Mouse (Mus musculus) thymus, adult 2 months (tissue): ENCODE data around the gene Uox. TPM values are rescaled to one million over a fixed set of nuclear protein-coding genes. Genes with fewer than 3 reads are reported as not detected.

Source experiments
- DNase-seq: peaks from one replicate; pipeline ENCODE4 v3.0.0; 2021
- H3K27ac ChIP-seq: fragments of 200-500 bp; 2 replicates; pipeline ENCODE4 v1.5.1; 2012; ENCODE audit warnings: low read length, control low read depth; ENCODE audit not compliant: control insufficient read depth, insufficient read depth
- H3K27me3 ChIP-seq: fragments of 200-500 bp; 2 replicates; pipeline ENCODE4 v1.6.1; 2012; ENCODE audit warnings: mild to moderate bottlenecking, low read length, moderate library complexity, mixed read lengths; ENCODE audit not compliant: control insufficient read depth, insufficient read depth
- H3K36me3 ChIP-seq: fragments of 200-500 bp; 2 replicates; pipeline ENCODE4 v1.6.1; 2012; ENCODE audit warnings: mild to moderate bottlenecking, low read length, moderate library complexity; ENCODE audit not compliant: control insufficient read depth, insufficient read depth
- H3K4me1 ChIP-seq: fragments of 200-500 bp; replicated peaks from 2 replicates; pipeline ENCODE4 v1.6.1; 2012; ENCODE audit warnings: low read length; ENCODE audit not compliant: control insufficient read depth, insufficient read depth
- H3K4me3 ChIP-seq: fragments of 200-500 bp; 2 replicates; pipeline ENCODE4 v1.5.1; 2012; ENCODE audit warnings: mild to moderate bottlenecking, low read length, control low read depth, moderate library complexity; ENCODE audit not compliant: control insufficient read depth, insufficient read depth
- CTCF ChIP-seq: fragments of 200-500 bp; IDR thresholded peaks from 2 replicates; pipeline ENCODE4 v1.5.1; 2012; ENCODE audit warnings: mild to moderate bottlenecking, control low read depth, low read length, moderate library complexity, borderline replicate concordance; ENCODE audit not compliant: control insufficient read depth, poor library complexity, insufficient read depth; ENCODE audit errors: extremely low read depth
- POLR2A ChIP-seq: fragments of 200-500 bp; IDR thresholded peaks from 2 replicates; pipeline ENCODE4 v1.6.1; 2012; ENCODE audit warnings: mild to moderate bottlenecking, low read length, control low read depth, moderate library complexity; ENCODE audit not compliant: control insufficient read depth, poor library complexity, insufficient read depth; ENCODE audit errors: extremely low read depth
- WGBS: fragments of 180-500 bp; shearing (Covaris S2); methylation state at CpG from one replicate; pipeline ENCODE4 v1.1.7; 2018; 5-methylcytosine and 5-hydroxymethylcytosine counted together
- polyA plus RNA-seq: library from polyadenylated mRNA; depleted of rRNA; stranded (reverse); fragments of >200 nt; gene quantifications from 2 replicates; pipeline ENCODE4 v1.2.3, GENCODE M21; 2012

Gene Uox
- polyA plus RNA-seq, 1 experiment = 0.03 TPM

GRCm38 (mm10) chr3:146628227-146628982 is 58.2 kb downstream of the Uox start:
- TF ChIP-seq CTCF (no peak), POLR2A (no peak)
- no peaks in the 10 kb centered on the region for H3K36me3 ChIP-seq
- peaks cover 7% of the 10 kb centered on the region; the same call in 1 of the 2 replicates for H3K4me1 ChIP-seq
- H3K27ac ChIP-seq = no peak overlapping the region
- H3K4me3 ChIP-seq = no peak overlapping the region
- no peak for DNase-seq
- H3K27me3 ChIP-seq = no peaks in the 10 kb centered on the region
- 66% methylated on average over 8 of the region's 8 CpGs for WGBS

DNA sequence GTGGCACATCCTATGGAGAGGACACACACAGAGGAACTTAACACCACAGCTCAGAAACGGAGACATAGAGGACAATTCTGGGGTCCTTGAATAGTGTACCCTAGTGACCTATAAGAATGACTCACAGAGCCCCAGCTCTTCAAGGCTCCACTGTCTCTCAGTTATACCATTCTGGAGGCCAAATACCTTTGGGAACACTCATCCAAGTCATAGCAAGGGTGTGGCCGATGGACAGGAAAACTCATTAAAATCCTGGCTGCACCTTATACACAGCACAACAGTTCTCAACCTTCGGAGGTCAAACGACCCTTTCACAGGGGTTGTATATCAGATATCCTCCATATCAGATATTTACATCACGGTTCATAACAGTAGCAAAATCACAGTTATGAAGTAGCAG is 62.3 kb downstream of the Uox start:
- peaks cover 7% of the 10 kb centered on the region; the same call in 1 of the 2 replicates for H3K4me1 ChIP-seq
- H3K36me3 ChIP-seq = no peaks in the 10 kb centered on the region
- TF ChIP-seq POLR2A (no peak), CTCF (no peak)
- no peak for DNase-seq
- H3K4me3 ChIP-seq = no peak overlapping the region
- H3K27ac ChIP-seq = no peak overlapping the region
- 89% methylated on average over 5 of the region's 5 CpGs for WGBS
- no peaks in the 10 kb centered on the region for H3K27me3 ChIP-seq

- 70% methylated on average over 4 of the region's 4 CpGs for WGBS
- Histone ChIP-seq H3K4me3 (no peak overlapping the region), H3K36me3 (no peaks in the 10 kb centered on the region), H3K27ac (no peak overlapping the region), H3K4me1 (no peaks in the 10 kb centered on the region), H3K27me3 (no peaks in the 10 kb centered on the region)
- no peak for DNase-seq
- TF ChIP-seq CTCF = no peak
- no peak for TF ChIP-seq POLR2A
These were observed 71.7 kb downstream of the Uox start for GRCm38 (mm10) chr3:146641818-146642427.

DNA sequence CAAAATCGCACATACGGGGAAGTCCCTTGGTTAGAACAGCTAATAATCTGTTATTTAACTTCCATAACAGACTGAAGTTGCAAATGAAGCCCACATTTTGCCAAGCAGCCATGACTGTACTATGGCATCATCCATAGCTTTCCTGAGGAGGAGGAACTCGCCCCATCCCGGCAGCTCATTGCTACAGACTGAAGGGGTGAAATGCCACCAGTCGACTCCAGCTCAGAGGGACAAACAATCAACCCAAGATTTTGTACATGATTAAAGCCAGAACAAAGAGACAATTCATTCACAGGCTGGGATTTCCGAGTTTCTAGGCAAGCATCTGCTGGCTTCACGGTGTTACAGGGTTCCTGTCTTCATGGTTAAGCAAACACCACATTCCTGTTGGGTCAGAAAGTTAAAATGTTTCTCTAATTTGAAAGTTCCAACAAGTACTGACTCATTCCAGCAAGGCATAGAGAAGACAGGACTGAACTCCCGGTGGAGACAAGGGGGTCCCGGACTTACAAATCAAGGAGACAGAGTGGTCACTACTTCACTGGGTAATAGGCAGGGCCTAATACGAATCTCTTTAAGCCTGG is 79.2 kb downstream of the Uox start:
- TF ChIP-seq CTCF (no peak), POLR2A (no peak)
- no peaks in the 10 kb centered on the region for H3K36me3 ChIP-seq
- H3K4me3 ChIP-seq = no peak overlapping the region
- no peaks in the 10 kb centered on the region for H3K27me3 ChIP-seq
- no peak overlapping the region for H3K27ac ChIP-seq
- WGBS = 89% methylated on average over 10 of the region's 10 CpGs
- no peaks in the 10 kb centered on the region for H3K4me1 ChIP-seq
- DNase-seq = no peak

- no peaks in the 10 kb centered on the region for H3K4me1 ChIP-seq
- no peak for TF ChIP-seq POLR2A
- H3K27me3 ChIP-seq = no peaks in the 10 kb centered on the region
- H3K27ac ChIP-seq = no peak overlapping the region
- 96% methylated on average over 10 of the region's 10 CpGs for WGBS
- H3K36me3 ChIP-seq = no peaks in the 10 kb centered on the region
- H3K4me3 ChIP-seq = no peak overlapping the region
- DNase-seq = no peak
These were observed 80.5 kb downstream of the Uox start for GRCm38 (mm10) chr3:146650716-146651115.

DNA sequence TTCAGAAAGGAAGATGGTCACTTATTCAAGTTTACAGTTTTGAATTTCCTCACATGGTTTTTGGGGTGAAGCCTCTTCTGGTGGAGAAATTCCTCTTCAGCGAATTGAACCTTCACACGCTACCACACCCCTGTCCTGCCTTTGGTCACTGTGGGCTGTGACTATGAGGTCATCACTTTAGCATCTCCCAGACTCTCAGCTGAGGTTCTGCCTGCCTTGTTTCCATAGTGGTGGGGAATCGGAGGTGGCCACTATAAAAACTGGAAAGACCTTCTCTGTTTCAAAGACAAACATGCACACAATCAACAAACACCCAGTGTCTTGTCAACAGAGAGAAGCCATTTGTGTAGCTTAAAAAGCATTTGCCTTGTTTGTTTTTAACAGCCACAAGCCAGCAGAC is 81.0 kb downstream of the Uox start, which contains the start of gene 4930503B20Rik:
TSS of gene 4930503B20Rik (minus strand) at position 101 of the 400 bp plus-strand sequence.
- TF ChIP-seq POLR2A (no peak), CTCF (no peak)
- H3K4me3 ChIP-seq = no peak within 1 kb of the TSS
- DNase-seq = no peak
- no peak within 1 kb of the TSS for H3K27ac ChIP-seq
- WGBS = 96% methylated on average over 3 of the region's 3 CpGs
- no peaks in the 10 kb centered on the region for H3K4me1 ChIP-seq
- no peaks in the 10 kb centered on the region for H3K36me3 ChIP-seq
- no peaks in the 10 kb centered on the region for H3K27me3 ChIP-seq
